Mouse (Mus musculus): ENCODE measurements around the gene Slc4a4.

- TF ChIP-seq CTCF (IDR thresholded peaks at IDR 0.05; ENCODE audit: low read depth), result no peak
- TF ChIP-seq EP300 (IDR thresholded peaks at IDR 0.05; ENCODE audit: low read depth), result no peak
Measured at GRCm38 (mm10) chr5:89223744-89224368, 337.2 kb downstream of the Slc4a4 start.
